Comparison of ENCODE assay signal across 21 mouse cellular contexts in the genomic region with DNA sequence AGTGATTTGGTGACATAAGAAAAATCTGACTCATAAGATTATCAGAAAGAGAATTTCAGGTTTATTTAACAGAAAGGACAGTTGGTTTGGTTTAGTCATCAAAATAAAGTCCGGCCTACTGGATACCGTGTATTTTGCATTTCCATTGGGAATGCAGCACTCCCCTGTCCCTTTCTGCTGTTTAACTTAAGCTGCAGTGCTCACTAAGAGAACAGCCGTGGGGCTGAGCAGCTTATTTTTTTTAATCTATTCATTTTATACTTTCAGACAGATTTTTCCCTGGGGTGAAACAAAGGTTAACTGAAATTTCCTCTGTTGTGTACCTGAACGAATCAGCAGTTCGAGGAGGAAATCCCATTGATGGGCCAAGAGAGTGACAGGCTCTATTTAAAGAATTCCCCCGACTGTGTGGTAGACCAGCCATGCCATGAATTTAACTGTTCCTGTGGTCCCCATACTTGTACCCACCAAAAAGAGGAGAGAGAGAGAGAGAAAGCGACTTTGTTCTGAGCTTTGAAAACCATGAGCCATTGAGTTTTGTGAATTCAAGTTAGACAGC.
DNase-seq lines count a peak whose midpoint lies in the region; ATAC-seq and TF ChIP-seq lines count a peak whose summit lies in the region.
"Had no signal": no experiment of that assay in that cellular context is flagged by ENCODE, and none has a peak within 500 bp of the region (broad histone marks: within the 10 kb centered on the region; RNA-seq: fewer than 3 reads in every experiment).

No protein-coding gene starts in this region.

- DNase-seq in spleen, adult 2 months (ENCODE audit: low read depth in 1 of 2, low spot score in 2 of 2), result no peak
- DNase-seq in spleen, postnatal 36 days (ENCODE audit: low spot score in 2 of 2), result no peak
- peak; percentile 90 for DNase-seq in midbrain, embryonic 11.5 days (ENCODE audit: low spot score, missing footprints)
- no peak for DNase-seq in adrenal gland, adult 2 months
- no peak for DNase-seq in layer of hippocampus, postnatal 25 days (ENCODE audit: extremely low spot score in 1 of 2, low spot score in 1 of 2)
- DNase-seq in ovary, postnatal 14 days (ENCODE audit: low spot score), result no peak
- DNase-seq: adrenal gland, adult 8-10 months; cerebellum, adult 11 months; cerebellum, postnatal 25 days; gastrocnemius, adult 2 months; heart, adult 11 months; heart, postnatal 4 days; kidney, postnatal 10 days; liver, embryonic 13.5 days; thymus, postnatal 4 days had no signal

- no peak overlapping the region for H3K9ac ChIP-seq in forebrain, embryonic 12.5 days
- no peak overlapping the region for H3K9ac ChIP-seq in forebrain, embryonic 13.5 days
- H3K9ac ChIP-seq in midbrain, embryonic 11.5 days (ENCODE audit: low read length), result no peak overlapping the region
- H3K9ac ChIP-seq: embryonic facial prominence, embryonic 15.5 days; liver, embryonic 13.5 days had no signal

- no peak for TF ChIP-seq CTCF in spleen, adult 2 months (IDR thresholded peaks at IDR 0.05; ENCODE audit: extremely low read depth, insufficient read depth, insufficient read length, insufficient replicate concordance)

- no peak for TF ChIP-seq POLR2A in spleen, adult 2 months (IDR thresholded peaks at IDR 0.05; ENCODE audit: low read depth, low read length)

- H3K4me1 ChIP-seq in forebrain, embryonic 12.5 days, result peaks cover 7% of the 10 kb centered on the region
- H3K4me1 ChIP-seq in forebrain, embryonic 13.5 days, result peaks cover 7% of the 10 kb centered on the region
- H3K4me1 ChIP-seq in spleen, adult 2 months (ENCODE audit: control insufficient read depth, insufficient read depth, insufficient read length), result peaks cover 5% of the 10 kb centered on the region
- peaks cover 8% of the 10 kb centered on the region; the same call in 1 of the 2 replicates for H3K4me1 ChIP-seq in midbrain, embryonic 11.5 days (ENCODE audit: control insufficient read depth, insufficient read depth, low read length)
- H3K4me1 ChIP-seq: embryonic facial prominence, embryonic 15.5 days; liver, embryonic 13.5 days had no signal

- no peak overlapping the region for H3K4me2 ChIP-seq in forebrain, embryonic 12.5 days
- H3K4me2 ChIP-seq in forebrain, embryonic 13.5 days, result no peak overlapping the region
- H3K4me2 ChIP-seq in midbrain, embryonic 11.5 days, result no peak overlapping the region
- H3K4me2 ChIP-seq: embryonic facial prominence, embryonic 15.5 days; liver, embryonic 13.5 days had no signal

- H3K4me3 ChIP-seq in forebrain, embryonic 12.5 days (replicated peaks), result no peak overlapping the region
- H3K4me3 ChIP-seq in forebrain, embryonic 13.5 days, result no peak overlapping the region
- H3K4me3 ChIP-seq in spleen, adult 2 months (ENCODE audit: extremely low read depth, insufficient read depth, insufficient read length), result no peak overlapping the region
- no peak overlapping the region for H3K4me3 ChIP-seq in midbrain, embryonic 11.5 days (ENCODE audit: low read depth, low read length)
- H3K4me3 ChIP-seq: embryonic facial prominence, embryonic 15.5 days; gastrocnemius, adult 2 months; layer of hippocampus, adult 2 months; liver, embryonic 13.5 days; myocyte had no signal

- ATAC-seq in forebrain, embryonic 12.5 days (ENCODE audit: low FRiP score), result no peak
- no peak for ATAC-seq in forebrain, embryonic 13.5 days
- peak; percentile 77 for ATAC-seq in midbrain, embryonic 11.5 days (ENCODE audit: low FRiP score)
- ATAC-seq: intestine, postnatal 0 days had no signal

- no peaks in the 10 kb centered on the region for H3K27me3 ChIP-seq in forebrain, embryonic 12.5 days
- no peaks in the 10 kb centered on the region for H3K27me3 ChIP-seq in forebrain, embryonic 13.5 days
- H3K27me3 ChIP-seq in spleen, adult 2 months (ENCODE audit: control insufficient read depth, insufficient read depth, low read length), result no peaks in the 10 kb centered on the region
- H3K27me3 ChIP-seq in midbrain, embryonic 11.5 days (ENCODE audit: control insufficient read depth, insufficient read depth, low read length), result peaks cover 4% of the 10 kb centered on the region; the same call in 1 of the 2 replicates
- H3K27me3 ChIP-seq: embryonic facial prominence, embryonic 15.5 days; liver, embryonic 13.5 days had no signal

- WGBS in forebrain, embryonic 12.5 days, result 8% methylated on average over 7 of the region's 7 CpGs
- 7% methylated on average over 7 of the region's 7 CpGs for WGBS in forebrain, embryonic 13.5 days
- WGBS in spleen, adult 2 months, result 28% methylated on average over 7 of the region's 7 CpGs
- WGBS in midbrain, embryonic 11.5 days, result 9% methylated on average over 7 of the region's 7 CpGs

- H3K36me3 ChIP-seq in forebrain, embryonic 12.5 days (replicated peaks), result no peaks in the 10 kb centered on the region
- H3K36me3 ChIP-seq in forebrain, embryonic 13.5 days (ENCODE audit: poor library complexity, severe bottlenecking), result no peaks in the 10 kb centered on the region
- no peaks in the 10 kb centered on the region for H3K36me3 ChIP-seq in spleen, adult 2 months (ENCODE audit: control insufficient read depth, insufficient read depth, low read length)
- H3K36me3 ChIP-seq in midbrain, embryonic 11.5 days (ENCODE audit: control insufficient read depth, insufficient read depth, low read length), result no peaks in the 10 kb centered on the region
- H3K36me3 ChIP-seq: embryonic facial prominence, embryonic 15.5 days; liver, embryonic 13.5 days had no signal

- H3K9me3 ChIP-seq in forebrain, embryonic 12.5 days, result no peaks in the 10 kb centered on the region
- no peaks in the 10 kb centered on the region for H3K9me3 ChIP-seq in forebrain, embryonic 13.5 days (replicated peaks)
- H3K9me3 ChIP-seq in midbrain, embryonic 11.5 days (ENCODE audit: control insufficient read depth, low read length), result no peaks in the 10 kb centered on the region
- H3K9me3 ChIP-seq: embryonic facial prominence, embryonic 15.5 days; liver, embryonic 13.5 days had no signal

- peak overlapping the region; percentile 46; the same call in 1 of the 2 replicates for H3K27ac ChIP-seq in forebrain, embryonic 12.5 days
- H3K27ac ChIP-seq in forebrain, embryonic 13.5 days, result no peak overlapping the region
- H3K27ac ChIP-seq in spleen, adult 2 months (ENCODE audit: insufficient read depth, low read length), result peak overlapping the region; percentile 72; the same call in 1 of the 2 replicates
- H3K27ac ChIP-seq in midbrain, embryonic 11.5 days (ENCODE audit: low read depth, low read length), result no peak overlapping the region
- H3K27ac ChIP-seq: embryonic facial prominence, embryonic 15.5 days; gastrocnemius, adult 2 months; layer of hippocampus, adult 2 months; liver, embryonic 13.5 days had no signal

Comparison
In these comparisons a context has a peak if more than half of its experiments do, and no peak if none do; other contexts are left out.
1. H3K27ac ChIP-seq: peak in forebrain, embryonic 12.5 days (single experiment) and spleen, adult 2 months (single experiment); none in forebrain, embryonic 13.5 days (single experiment) and midbrain, embryonic 11.5 days (single experiment).